Mouse (Mus musculus) left cerebral cortex, postnatal 10 days (tissue): Measurements from ENCODE around the gene BC025920. TPM values are rescaled to one million over a fixed set of nuclear protein-coding genes. Genes with fewer than 3 reads are reported as not detected.

ENCODE experiments used
- DNase-seq, 2 experiments: peaks; one replicate each; pipeline ENCODE4 v3.0.0; 2021 to 2022; ENCODE audit warnings: low spot score in 2 of 2, mixed read lengths in 1 of 2; ENCODE audit errors: extremely low spot score in 1 of 2
- intact Hi-C: fragments of 180-260 bp; cut with DNase I; formaldehyde crosslinking; loops from one replicate; pipeline ENCODE4 v1.15.1; 2025
- total RNA-seq, 2 experiments: library from RNA; stranded (reverse); gene quantifications; 2 replicates each; pipeline ENCODE4 v1.2.3; 2021

Gene BC025920
- 1 to 10 TPM; 1.9 to 2.2 TPM for total RNA-seq

- intact Hi-C loops, result loop anchor here (2.0 to 10.0 kb wide), 2 partner anchors 51 to 103 kb away; partner anchors contain the start of gene Aes
- peak; percentile 96 to 97 for DNase-seq
Measured at GRCm38 (mm10) chr10:81605974-81606751, at the start of gene BC025920. TSS of gene BC025920 (plus strand) at chr10:81606270.

DNA sequence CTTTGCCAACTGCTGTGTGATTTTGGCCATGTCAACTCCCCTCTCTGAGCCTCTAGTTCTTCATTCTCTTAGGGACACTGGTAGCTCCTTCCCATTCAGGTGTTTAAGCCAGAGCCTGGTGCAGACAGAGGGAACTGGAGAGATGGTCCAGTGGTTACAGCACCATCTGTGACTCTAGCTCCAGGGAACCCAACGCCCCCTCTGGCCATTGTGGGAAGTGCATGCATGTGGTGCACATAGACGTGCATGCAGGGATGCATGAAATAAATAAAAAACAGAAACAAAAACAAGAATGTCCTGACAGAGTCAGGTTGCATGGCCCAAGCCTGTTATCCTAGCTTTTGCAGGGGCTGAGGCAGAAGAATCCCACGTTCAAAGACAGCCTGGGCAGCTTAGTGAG lies 49.8 kb upstream of the BC025920 start:
- intact Hi-C loops, result loop anchor here (10.0 kb wide), 1 partner anchor 49 kb away; the partner anchor contains the start of genes BC025920 and Tle6
- DNase-seq, result no peak

GRCm38 (mm10) chr10:81557491-81557890 lies 48.6 kb upstream of the BC025920 start:
- intact Hi-C loops, result loop anchor here (10.0 kb wide), 1 partner anchor 47 kb away; the partner anchor contains the start of genes BC025920 and Tle6

GRCm38 (mm10) chr10:81559163-81559626 lies 46.9 kb upstream of the BC025920 start, which contains the start of gene Aes:
TSS of gene Aes (plus strand) at chr10:81559488.
- intact Hi-C loops, result loop anchor here (10.0 kb wide), 1 partner anchor 46 kb away; the partner anchor contains the start of genes BC025920 and Tle6
- DNase-seq, result peak in 1 of 2 experiments; percentile 88

More at GRCm38 (mm10) chr10:81557491-81557890, 48.6 kb upstream of the BC025920 start:
- DNase-seq, result no peak

GRCm38 (mm10) chr10:81559627-81560539 lies 46.2 kb upstream of the BC025920 start:
- DNase-seq, result peak in 1 of 2 experiments; percentile 89
- intact Hi-C loops, result loop anchor here (10.0 kb wide), 1 partner anchor 45 kb away; the partner anchor contains the start of genes BC025920 and Tle6

GRCm38 (mm10) chr10:81560719-81561459 lies 45.2 kb upstream of the BC025920 start:
- intact Hi-C loops, result no loop called here
- DNase-seq, result no peak

- DNase-seq, result no peak
- intact Hi-C loops, result no loop called here
Measured at GRCm38 (mm10) chr10:81562411-81562810, 43.7 kb upstream of the BC025920 start.

DNA sequence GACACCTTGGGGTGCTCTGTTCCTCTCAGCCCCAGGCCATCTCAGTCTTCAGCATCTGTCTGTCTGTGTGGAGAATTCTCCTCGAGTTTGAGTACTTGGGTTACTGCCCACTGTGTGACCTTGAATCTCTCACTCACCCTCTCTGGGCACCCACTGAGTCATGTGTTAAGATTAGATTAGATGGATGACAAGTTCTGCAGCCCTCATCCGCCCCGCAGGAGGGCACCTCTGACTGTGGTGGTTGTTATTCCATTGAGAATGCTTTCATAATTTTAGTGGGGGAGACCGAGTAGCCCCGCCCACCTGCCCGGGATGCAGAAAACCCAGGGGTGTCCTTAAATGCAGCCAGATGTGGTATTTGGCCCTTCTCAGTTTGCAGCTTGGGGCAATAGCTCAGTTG lies 42.6 kb upstream of the BC025920 start:
- intact Hi-C loops, result no loop called here
- no peak for DNase-seq

GRCm38 (mm10) chr10:81564216-81564615 lies 41.9 kb upstream of the BC025920 start:
- DNase-seq, result no peak
- intact Hi-C loops, result no loop called here

DNA sequence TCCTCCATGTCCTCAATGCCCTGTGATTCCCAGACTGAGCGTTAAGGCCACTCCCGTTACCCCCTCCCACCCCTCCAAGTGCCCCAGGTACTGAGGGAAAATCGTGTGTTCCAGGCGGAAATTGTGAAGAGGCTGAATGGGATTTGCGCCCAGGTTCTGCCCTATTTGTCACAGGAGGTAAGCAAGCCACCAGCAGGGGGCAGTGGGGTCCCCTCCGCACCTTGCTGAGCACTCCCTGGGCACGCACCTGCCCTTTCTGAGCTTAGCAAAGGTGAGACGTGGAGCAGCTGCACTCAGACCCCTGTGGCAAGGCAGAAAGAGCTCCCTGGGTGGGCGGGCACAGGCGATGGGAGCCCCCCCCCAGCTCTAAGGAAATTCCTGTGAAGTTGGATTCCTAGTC lies 41.3 kb upstream of the BC025920 start:
- intact Hi-C loops, result no loop called here
- DNase-seq, result no peak

GRCm38 (mm10) chr10:81565257-81566228 lies 40.5 kb upstream of the BC025920 start:
- intact Hi-C loops, result no loop called here
- no peak for DNase-seq

DNA sequence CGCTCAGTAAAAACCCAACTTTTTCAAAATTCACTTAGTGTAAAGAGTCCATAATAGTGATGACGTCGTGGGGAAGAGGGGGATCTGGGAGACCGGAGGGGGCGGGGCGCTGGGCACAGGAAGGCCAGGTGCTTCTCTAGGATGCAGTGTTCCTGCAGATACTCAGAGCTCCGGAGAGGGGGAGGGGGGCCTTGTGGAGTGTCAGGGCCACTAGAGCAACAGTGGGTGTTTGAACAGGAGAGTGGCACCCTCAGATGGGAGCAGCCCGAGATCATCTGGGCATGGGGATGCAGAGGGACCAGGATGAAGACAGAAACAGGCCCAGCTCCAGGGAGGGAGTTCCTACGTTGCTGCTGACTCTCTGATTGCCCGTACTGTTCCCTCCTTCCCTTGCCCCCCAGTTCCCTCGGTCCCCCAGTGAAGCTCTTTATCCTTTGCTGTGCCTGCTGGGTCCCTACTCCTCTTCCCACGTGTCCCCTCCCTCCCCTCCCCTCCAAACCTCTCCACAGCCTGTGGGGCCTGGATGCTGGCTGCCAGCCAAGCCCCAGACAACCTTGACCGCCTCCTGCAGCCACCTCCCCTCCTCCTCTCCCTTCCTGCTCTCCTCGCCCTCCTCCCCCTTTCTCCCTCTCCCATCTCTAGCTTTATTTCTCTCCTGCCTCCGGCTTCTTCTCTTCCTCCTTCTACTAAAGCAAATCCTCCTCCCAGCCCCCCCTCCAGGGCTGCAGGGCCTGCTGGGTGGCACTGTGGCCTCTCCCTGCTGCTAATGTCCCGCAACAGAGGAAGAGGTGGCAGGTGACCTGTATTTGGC lies 37.5 kb upstream of the BC025920 start:
- intact Hi-C loops, result no loop called here
- no peak for DNase-seq

DNA sequence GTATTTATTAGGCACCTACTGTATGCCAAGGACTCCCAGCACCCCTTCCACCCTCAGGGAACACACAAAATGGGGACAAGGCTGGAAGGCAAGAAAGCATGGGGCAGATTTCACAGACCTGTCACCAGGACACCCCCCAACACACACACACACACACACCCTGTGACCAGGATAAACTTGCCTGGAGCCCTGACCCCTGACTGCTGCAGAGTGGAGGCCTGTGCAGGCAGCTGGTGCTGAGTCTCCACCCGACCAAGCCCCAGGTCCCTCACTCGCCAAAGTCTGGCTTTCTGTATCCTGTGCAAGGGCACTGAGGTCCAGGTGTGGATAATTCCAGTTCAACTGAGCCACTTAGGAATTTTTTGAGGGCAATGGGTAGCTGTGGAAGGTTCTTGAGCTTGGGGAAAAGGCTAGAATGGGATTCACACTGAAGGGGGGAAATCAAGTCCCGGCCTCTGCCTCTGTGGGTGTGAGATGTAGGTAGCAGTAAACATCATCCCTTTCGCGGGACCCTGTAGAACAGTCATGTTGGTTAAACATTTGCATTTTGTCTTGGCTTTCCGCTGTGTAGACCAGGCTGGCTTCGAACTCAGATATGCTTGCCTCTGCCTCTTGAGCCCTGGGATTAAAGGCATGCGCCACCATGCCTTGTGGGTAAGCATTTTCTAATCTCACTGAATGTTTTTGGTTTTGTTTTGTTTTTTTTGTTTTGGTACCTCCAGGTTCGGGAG lies 36.4 kb upstream of the BC025920 start:
- no peak for DNase-seq
- intact Hi-C loops, result no loop called here

DNA sequence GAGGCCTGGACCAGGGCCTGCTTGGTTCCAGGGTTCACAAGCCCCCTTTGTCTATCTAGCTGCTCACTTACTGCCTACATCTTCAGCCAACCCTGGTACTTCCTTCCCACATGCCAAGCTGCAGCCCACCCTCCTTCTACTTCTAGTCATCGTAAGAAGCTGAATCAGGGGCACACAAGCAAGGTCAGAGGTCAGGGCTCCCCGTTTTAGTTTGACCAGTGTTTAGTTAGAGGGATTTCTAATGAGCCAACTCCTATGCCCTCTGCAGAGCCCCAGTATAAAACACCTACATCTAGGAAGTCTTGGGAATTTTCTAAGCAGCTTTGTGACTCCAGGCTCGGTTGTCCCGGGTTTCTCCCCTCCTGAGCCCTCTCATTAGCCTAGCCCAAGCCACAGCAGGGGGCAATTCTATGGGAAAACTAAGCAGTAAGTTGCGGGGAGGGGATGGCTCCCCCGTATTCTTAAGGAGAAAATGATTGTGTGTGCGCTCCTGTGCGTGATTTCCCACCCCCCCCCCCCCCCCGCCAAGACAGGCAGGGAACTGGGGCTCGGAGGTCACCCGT lies 35.8 kb upstream of the BC025920 start:
- intact Hi-C loops, result no loop called here
- DNase-seq, result no peak

GRCm38 (mm10) chr10:81570831-81571500 lies 35.1 kb upstream of the BC025920 start:
- intact Hi-C loops, result no loop called here
- DNase-seq, result peak; percentile 96 to 98
